ENCODE assay signal across 11 mouse cellular contexts in the genomic region with DNA sequence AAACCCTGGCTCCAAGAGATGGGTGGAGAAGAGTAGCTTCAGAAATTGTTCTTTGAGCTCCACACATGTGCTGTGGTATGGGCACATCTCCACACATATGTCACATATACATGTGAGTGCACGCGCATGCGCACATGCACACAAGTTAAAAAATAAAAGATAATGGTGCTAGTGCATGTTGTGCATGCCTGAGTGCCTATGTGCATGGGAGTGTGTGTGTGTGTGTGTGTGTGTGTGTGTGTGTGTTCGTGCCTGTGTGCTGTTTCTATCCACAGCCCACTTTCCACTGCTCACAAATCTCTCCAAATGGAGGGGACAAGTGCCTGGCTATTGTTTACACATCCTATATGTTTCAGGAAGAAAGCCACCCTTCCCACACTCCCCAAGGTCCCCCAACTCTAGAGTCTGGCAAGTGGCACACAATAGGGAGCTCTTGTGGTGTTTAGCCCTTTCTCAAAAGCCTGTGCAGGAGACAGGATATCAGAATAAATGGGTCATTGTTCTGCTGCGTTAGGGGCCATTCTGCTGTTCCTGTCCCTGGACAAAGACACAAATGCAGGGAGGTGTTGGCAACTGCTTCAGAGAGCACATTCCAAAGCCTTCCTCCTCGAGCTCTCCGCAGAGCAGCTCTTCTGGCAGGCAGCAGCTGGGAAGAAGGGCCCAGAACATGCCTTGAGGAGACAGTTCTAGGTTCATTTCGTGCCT. TPM values are rescaled to one million over a fixed set of nuclear protein-coding genes. Genes with fewer than 3 reads are reported as not detected.
DNase-seq lines count a peak whose midpoint lies in the region; ATAC-seq lines count a peak whose summit lies in the region.
"Had no signal": no experiment of that assay in that cellular context is flagged by ENCODE, and none has a peak within 500 bp of the region (broad histone marks: within the 10 kb centered on the region; RNA-seq: fewer than 3 reads in every experiment).

No protein-coding gene starts in this region.

- peak overlapping the region; percentile 64; the same call in 1 of the 2 replicates for H3K27ac ChIP-seq in embryonic facial prominence, embryonic 13.5 days
- H3K27ac ChIP-seq in midbrain, embryonic 14.5 days (replicated peaks; ENCODE audit: low read depth, low read length): 0 out of 2 replicates have a peak overlapping the region, but pooled peaks have one; percentile 13
- H3K27ac ChIP-seq: neural tube, embryonic 12.5 days had no signal

- no peaks in the 10 kb centered on the region for H3K9me3 ChIP-seq in embryonic facial prominence, embryonic 13.5 days
- H3K9me3 ChIP-seq in midbrain, embryonic 14.5 days (ENCODE audit: control insufficient read depth, low read length): no peaks in the 10 kb centered on the region
- H3K9me3 ChIP-seq: neural tube, embryonic 12.5 days had no signal

- no peaks in the 10 kb centered on the region for H3K27me3 ChIP-seq in embryonic facial prominence, embryonic 13.5 days
- H3K27me3 ChIP-seq in midbrain, embryonic 14.5 days (ENCODE audit: control insufficient read depth, insufficient read depth, low read length): no peaks in the 10 kb centered on the region
- H3K27me3 ChIP-seq: neural tube, embryonic 12.5 days had no signal

- peak; percentile 16 for DNase-seq in layer of hippocampus, adult 9-11 months
- no peak for DNase-seq in layer of hippocampus, adult 8-10 months (ENCODE audit: low spot score in 2 of 2)
- DNase-seq in kidney, adult 9 months: peak; percentile 40
- no peak for DNase-seq in midbrain, embryonic 14.5 days
- DNase-seq in left cerebral cortex, adult 11 months (ENCODE audit: low spot score): no peak
- no peak for DNase-seq in spleen, postnatal 10 days (ENCODE audit: low spot score in 2 of 2)
- no peak for DNase-seq in testis, postnatal 14 days (ENCODE audit: low spot score)
- DNase-seq: layer of hippocampus, postnatal 36 days had no signal

- no peak for ATAC-seq in embryonic facial prominence, embryonic 13.5 days (ENCODE audit: insufficient number of reproducible peaks, insufficient read depth, low FRiP score, low TSS enrichment, low read depth)
- ATAC-seq in midbrain, embryonic 14.5 days (ENCODE audit: low FRiP score, low TSS enrichment): no peak

- H3K4me1 ChIP-seq in embryonic facial prominence, embryonic 13.5 days: peaks cover 16% of the 10 kb centered on the region
- peaks cover 4% of the 10 kb centered on the region; the same call in 1 of the 2 replicates for H3K4me1 ChIP-seq in midbrain, embryonic 14.5 days (ENCODE audit: control insufficient read depth, insufficient read depth, low read length)

- H3K4me3 ChIP-seq in embryonic facial prominence, embryonic 13.5 days: no peak overlapping the region
- H3K4me3 ChIP-seq in midbrain, embryonic 14.5 days (replicated peaks; ENCODE audit: low read depth, low read length): no peak overlapping the region
- H3K4me3 ChIP-seq: neural tube, embryonic 12.5 days had no signal

- 57% methylated on average over 8 of the region's 8 CpGs for WGBS in embryonic facial prominence, embryonic 13.5 days
- WGBS in midbrain, embryonic 14.5 days: 46% methylated on average over 8 of the region's 8 CpGs

- H3K4me2 ChIP-seq in embryonic facial prominence, embryonic 13.5 days: no peak overlapping the region
- no peak overlapping the region for H3K4me2 ChIP-seq in midbrain, embryonic 14.5 days (ENCODE audit: low read length)
- H3K4me2 ChIP-seq: neural tube, embryonic 12.5 days had no signal

- H3K9ac ChIP-seq in embryonic facial prominence, embryonic 13.5 days: no peak overlapping the region
- no peak overlapping the region for H3K9ac ChIP-seq in midbrain, embryonic 14.5 days (replicated peaks; ENCODE audit: low read length)
- H3K9ac ChIP-seq: neural tube, embryonic 12.5 days had no signal

- no peaks in the 10 kb centered on the region for H3K36me3 ChIP-seq in embryonic facial prominence, embryonic 13.5 days
- no peaks in the 10 kb centered on the region for H3K36me3 ChIP-seq in midbrain, embryonic 14.5 days (ENCODE audit: control insufficient read depth, insufficient read depth, low read length)
- H3K36me3 ChIP-seq: neural tube, embryonic 12.5 days had no signal

RNA-seq across cellular contexts. Expression of gene Tgfbr2, which starts 37.9 kb away (rescaled TPM):
- total RNA-seq in layer of hippocampus, adult 8-10 months (2022): 10 to 100 TPM; 12.2 to 46.7 (median 26.0) TPM
- polyA plus RNA-seq in embryonic facial prominence, embryonic 13.5 days (2015; fragmentation: Nextera tagmentation; extraction: Ambion mirVana): 27.0 and 33.3 TPM in 2 replicates
- 3.6 and 10.4 TPM in 2 replicates for polyA plus RNA-seq in midbrain, embryonic 14.5 days (2014; fragmentation: Nextera tagmentation; extraction: Ambion mirVana)
- total RNA-seq: MEL had no signal

Comparison
In these comparisons a context has a peak if more than half of its experiments do, and no peak if none do; other contexts are left out.
1. DNase-seq: peak in layer of hippocampus, adult 9-11 months (single experiment) and kidney, adult 9 months (single experiment); none in layer of hippocampus, adult 8-10 months (0 of 2), midbrain, embryonic 14.5 days (single experiment), left cerebral cortex, adult 11 months (single experiment), spleen, postnatal 10 days (0 of 2) and testis, postnatal 14 days (single experiment).